Comparison of ENCODE assay signal across 16 mouse cellular contexts in the genomic region with DNA sequence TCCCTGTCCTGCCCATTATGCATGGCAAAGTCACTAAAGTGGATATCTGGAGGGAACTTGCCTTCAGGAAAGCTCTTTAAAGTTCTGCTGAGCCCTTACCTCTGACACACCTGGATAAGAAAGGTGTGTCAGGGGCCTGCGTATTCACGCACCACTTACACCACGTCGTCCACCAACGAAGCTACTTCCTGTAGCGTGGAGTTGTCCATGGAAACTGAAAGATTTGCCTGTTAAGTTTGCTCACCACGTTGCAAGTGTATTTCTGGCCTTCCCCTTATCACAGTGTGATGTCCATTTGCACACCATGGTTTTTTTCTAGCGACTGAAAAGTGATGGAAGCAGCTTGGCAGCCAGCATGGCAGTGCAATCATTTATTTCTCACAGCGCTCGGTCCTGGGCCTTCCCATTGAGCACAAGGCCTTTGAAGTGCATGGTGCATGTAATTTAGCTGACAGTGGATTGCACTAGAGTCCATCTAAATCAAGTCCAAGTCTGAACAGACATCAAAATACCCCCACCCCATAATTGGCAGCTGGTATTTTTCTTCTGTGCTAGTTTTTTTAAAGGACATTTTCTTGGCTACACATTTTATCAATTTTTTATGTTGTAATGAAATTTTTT.
DNase-seq lines count a peak whose midpoint lies in the region; ATAC-seq and TF ChIP-seq lines count a peak whose summit lies in the region.
"Had no signal": no experiment of that assay in that cellular context is flagged by ENCODE, and none has a peak within 500 bp of the region (broad histone marks: within the 10 kb centered on the region; RNA-seq: fewer than 3 reads in every experiment).

No protein-coding gene starts in this region.

- no peaks in the 10 kb centered on the region for H3K4me1 ChIP-seq in embryonic facial prominence, embryonic 14.5 days (ENCODE audit: control insufficient read depth, insufficient read depth, low read length)
- H3K4me1 ChIP-seq in embryonic facial prominence, embryonic 10.5 days = 0 out of 2 replicates have a peak, but pooled peaks cover 4% of the 10 kb centered on the region
- H3K4me1 ChIP-seq in hindbrain, embryonic 16.5 days (ENCODE audit: control insufficient read depth, insufficient read depth, low read depth, low read length) = no peaks in the 10 kb centered on the region
- H3K4me1 ChIP-seq in midbrain, postnatal 0 days (ENCODE audit: insufficient read depth, low read length) = no peaks in the 10 kb centered on the region
- H3K4me1 ChIP-seq in thymus, adult 2 months (replicated peaks; ENCODE audit: control insufficient read depth, insufficient read depth, low read length) = no peaks in the 10 kb centered on the region
- H3K4me1 ChIP-seq: limb, embryonic 10.5 days had no signal

- TF ChIP-seq CTCF in brain, embryonic 14.5 days (IDR thresholded peaks at IDR 0.05; ENCODE audit: borderline replicate concordance, extremely low read depth, insufficient read depth, insufficient read length) = no peak
- TF ChIP-seq CTCF in midbrain, postnatal 0 days (IDR thresholded peaks at IDR 0.05) = no peak
- no peak for TF ChIP-seq CTCF in thymus, adult 2 months (IDR thresholded peaks at IDR 0.05; ENCODE audit: borderline replicate concordance, control insufficient read depth, extremely low read depth, insufficient read depth, low read length, poor library complexity)

- H3K4me3 ChIP-seq in embryonic facial prominence, embryonic 14.5 days (ENCODE audit: low read depth, low read length) = no peak overlapping the region
- H3K4me3 ChIP-seq in embryonic facial prominence, embryonic 10.5 days = no peak overlapping the region
- H3K4me3 ChIP-seq in hindbrain, embryonic 16.5 days (ENCODE audit: low read length) = no peak overlapping the region
- no peak overlapping the region for H3K4me3 ChIP-seq in midbrain, postnatal 0 days (ENCODE audit: low read depth, low read length)
- no peak overlapping the region for H3K4me3 ChIP-seq in thymus, adult 2 months (ENCODE audit: control insufficient read depth, insufficient read depth, low read length)
- H3K4me3 ChIP-seq: limb, embryonic 10.5 days; myocyte had no signal

- no peak for TF ChIP-seq POLR2A in brain, embryonic 14.5 days (IDR thresholded peaks at IDR 0.05; ENCODE audit: borderline replicate concordance, extremely low read depth, insufficient read depth, insufficient read length, poor library complexity, severe bottlenecking)
- TF ChIP-seq POLR2A in thymus, adult 2 months (IDR thresholded peaks at IDR 0.05; ENCODE audit: control insufficient read depth, extremely low read depth, insufficient read depth, low read length, poor library complexity) = no peak

- ATAC-seq in embryonic facial prominence, embryonic 14.5 days (ENCODE audit: low read depth) = no peak
- ATAC-seq in hindbrain, embryonic 16.5 days = peak; percentile 80
- no peak for ATAC-seq in midbrain, postnatal 0 days (ENCODE audit: low FRiP score)
- ATAC-seq: inflammation-experienced regulatory T-cells, adult 6 months had no signal

- H3K27me3 ChIP-seq in embryonic facial prominence, embryonic 14.5 days (replicated peaks; ENCODE audit: control insufficient read depth, insufficient read depth, low read length) = no peaks in the 10 kb centered on the region
- H3K27me3 ChIP-seq in embryonic facial prominence, embryonic 10.5 days (replicated peaks; ENCODE audit: low read depth, poor library complexity, severe bottlenecking) = no peaks in the 10 kb centered on the region
- no peaks in the 10 kb centered on the region for H3K27me3 ChIP-seq in hindbrain, embryonic 16.5 days (replicated peaks; ENCODE audit: control insufficient read depth, insufficient read depth, low read length)
- no peaks in the 10 kb centered on the region for H3K27me3 ChIP-seq in midbrain, postnatal 0 days (ENCODE audit: insufficient read depth, low read length)
- H3K27me3 ChIP-seq in thymus, adult 2 months (ENCODE audit: control insufficient read depth, insufficient read depth, low read length) = no peaks in the 10 kb centered on the region

- no peak overlapping the region for H3K4me2 ChIP-seq in embryonic facial prominence, embryonic 14.5 days (ENCODE audit: low read depth, low read length)
- no peak overlapping the region for H3K4me2 ChIP-seq in hindbrain, embryonic 16.5 days (ENCODE audit: low read length)
- H3K4me2 ChIP-seq in midbrain, postnatal 0 days (ENCODE audit: low read depth, low read length, poor library complexity, severe bottlenecking) = no peak overlapping the region

- H3K9ac ChIP-seq in embryonic facial prominence, embryonic 14.5 days (ENCODE audit: low read depth, low read length) = no peak overlapping the region
- no peak overlapping the region for H3K9ac ChIP-seq in hindbrain, embryonic 16.5 days (ENCODE audit: low read depth, low read length)
- H3K9ac ChIP-seq in midbrain, postnatal 0 days (replicated peaks; ENCODE audit: low read length, poor library complexity, severe bottlenecking) = no peak overlapping the region
- H3K9ac ChIP-seq: liver, embryonic 14.5 days had no signal

- WGBS in embryonic facial prominence, embryonic 14.5 days = 78% methylated on average over 10 of the region's 10 CpGs
- 86% methylated on average over 10 of the region's 10 CpGs for WGBS in embryonic facial prominence, embryonic 10.5 days
- WGBS in hindbrain, embryonic 16.5 days = 44% methylated on average over 10 of the region's 10 CpGs
- 40% methylated on average over 10 of the region's 10 CpGs for WGBS in midbrain, postnatal 0 days
- WGBS in thymus, adult 2 months = 85% methylated on average over 10 of the region's 10 CpGs

- H3K27ac ChIP-seq in embryonic facial prominence, embryonic 14.5 days (replicated peaks; ENCODE audit: low read depth, low read length) = no peak overlapping the region
- H3K27ac ChIP-seq in embryonic facial prominence, embryonic 10.5 days (replicated peaks) = no peak overlapping the region
- no peak overlapping the region for H3K27ac ChIP-seq in hindbrain, embryonic 16.5 days (ENCODE audit: low read depth, low read length)
- H3K27ac ChIP-seq in midbrain, postnatal 0 days (ENCODE audit: low read depth, low read length) = no peak overlapping the region
- H3K27ac ChIP-seq in thymus, adult 2 months (ENCODE audit: control insufficient read depth, insufficient read depth, low read length) = no peak overlapping the region
- H3K27ac ChIP-seq: kidney, postnatal 0 days; limb, embryonic 10.5 days; liver, embryonic 14.5 days had no signal

- H3K9me3 ChIP-seq in embryonic facial prominence, embryonic 14.5 days (ENCODE audit: control insufficient read depth, low read length) = no peaks in the 10 kb centered on the region
- no peaks in the 10 kb centered on the region for H3K9me3 ChIP-seq in embryonic facial prominence, embryonic 10.5 days
- H3K9me3 ChIP-seq in hindbrain, embryonic 16.5 days (ENCODE audit: control insufficient read depth, low read length) = no peaks in the 10 kb centered on the region
- H3K9me3 ChIP-seq in midbrain, postnatal 0 days (ENCODE audit: low read length) = no peaks in the 10 kb centered on the region
- H3K9me3 ChIP-seq: limb, embryonic 10.5 days had no signal

- DNase-seq in embryonic facial prominence, embryonic 14.5 days (ENCODE audit: low spot score) = peak; percentile 8
- DNase-seq in embryonic facial prominence, embryonic 10.5 days (ENCODE audit: low spot score) = no peak
- DNase-seq in brain, embryonic 14.5 days (ENCODE audit: low read depth) = peak; percentile 90
- DNase-seq in midbrain, postnatal 0 days (ENCODE audit: low spot score) = peak; percentile 74
- no peak for DNase-seq in kidney, adult 11 months
- no peak for DNase-seq in thymus, adult 2 months
- no peak for DNase-seq in right cerebral cortex, postnatal 10 days (ENCODE audit: low spot score in 2 of 2)
- DNase-seq: adrenal gland, postnatal 14 days; cerebellum, postnatal 36 days; heart, adult 18-20 months had no signal

- no peaks in the 10 kb centered on the region for H3K36me3 ChIP-seq in embryonic facial prominence, embryonic 14.5 days (ENCODE audit: control insufficient read depth, insufficient read depth, low read length)
- no peaks in the 10 kb centered on the region for H3K36me3 ChIP-seq in embryonic facial prominence, embryonic 10.5 days (replicated peaks)
- no peaks in the 10 kb centered on the region for H3K36me3 ChIP-seq in hindbrain, embryonic 16.5 days (ENCODE audit: control insufficient read depth, insufficient read depth, low read length)
- no peaks in the 10 kb centered on the region for H3K36me3 ChIP-seq in midbrain, postnatal 0 days (ENCODE audit: insufficient read depth, low read length)
- no peaks in the 10 kb centered on the region for H3K36me3 ChIP-seq in thymus, adult 2 months (ENCODE audit: control insufficient read depth, insufficient read depth, low read length)
- H3K36me3 ChIP-seq: limb, embryonic 10.5 days had no signal

Comparison
In these comparisons a context has a peak if more than half of its experiments do, and no peak if none do; other contexts are left out.
1. DNase-seq: peak in embryonic facial prominence, embryonic 14.5 days (single experiment), brain, embryonic 14.5 days (single experiment) and midbrain, postnatal 0 days (single experiment); none in embryonic facial prominence, embryonic 10.5 days (single experiment), kidney, adult 11 months (single experiment), thymus, adult 2 months (single experiment) and right cerebral cortex, postnatal 10 days (0 of 2).